Mouse (Mus musculus) cerebellum, adult (tissue): ENCODE data around the gene Hmgn1.

ENCODE experiments used
- ATAC-seq: cut with Nextera tagmentation; 2 replicates; pipeline ENCODE4 v1.9.2; 2017; ENCODE audit warnings: mild to moderate bottlenecking, moderate library complexity, mixed read lengths; ENCODE audit not compliant: insufficient number of reproducible peaks, low FRiP score, low TSS enrichment

Gene Hmgn1

GRCm38 (mm10) chr16:96080524-96080923 is 47.0 kb downstream of the Hmgn1 start:
- ATAC-seq, result no peak
